Mouse (Mus musculus): ENCODE measurements around the gene Pole. TPM values are rescaled to one million over a fixed set of nuclear protein-coding genes. Genes with fewer than 3 reads are reported as not detected.
A peak's percentile ranks its signal among the peaks of the same experiment; 100 is the strongest.

Gene Pole
- polyA plus RNA-seq, 1 experiment, result 1.6 TPM

GRCm38 (mm10) chr5:110386371-110387330 lies 100.5 kb downstream of the Pole start:
- Histone ChIP-seq H3K4me3 (replicated peaks; ENCODE audit: insufficient read depth, low read depth, low read length) (peak overlapping the region; percentile 67), H3K27ac (ENCODE audit: insufficient read depth, low read length) (peak overlapping the region; percentile 41; the same call in 1 of the 2 replicates), H3K27me3 (ENCODE audit: control insufficient read depth, insufficient read depth, low read length) (no peaks in the 10 kb centered on the region), H3K4me1 (ENCODE audit: control insufficient read depth, insufficient read depth, low read length) (peaks cover 46% of the 10 kb centered on the region)
- WGBS, result 9% methylated on average over 90 of the region's 90 CpGs
- peak; percentile 75 to 79 for DNase-seq
- peak; percentile 46; the same call in 1 of the 2 replicates for TF ChIP-seq POLR2A (IDR thresholded peaks at IDR 0.05; ENCODE audit: borderline replicate concordance, insufficient read depth, low read length)
- TF ChIP-seq CTCF (IDR thresholded peaks at IDR 0.05; ENCODE audit: borderline replicate concordance, insufficient read depth, low read depth, low read length), result no peak

Other genes starting within 250 kb of the Pole start
- 1.6 and 2.1 TPM in 2 replicates for gene Gm17655, start 213.8 kb upstream of the Pole start, polyA plus RNA-seq (2012; rRNA removed)
- 0.78 and 0.79 TPM in 2 replicates for gene Gm35315, start 191.9 kb upstream of the Pole start, polyA plus RNA-seq (2012; rRNA removed)
- gene Plcxd1, start 186.3 kb upstream of the Pole start, polyA plus RNA-seq (2012; rRNA removed), result 7.2 and 7.8 TPM in 2 replicates
- 145 and 152 TPM in 2 replicates for gene Gtpbp6, start 178.1 kb upstream of the Pole start, polyA plus RNA-seq (2012; rRNA removed)
- 7.0 and 7.5 TPM in 2 replicates for gene Zfp605, start 176.2 kb upstream of the Pole start, polyA plus RNA-seq (2012; rRNA removed)
- gene Chfr, start 150.5 kb upstream of the Pole start, polyA plus RNA-seq (2012; rRNA removed), result 100 and 105 TPM in 2 replicates
- 21.7 and 22.5 TPM in 2 replicates for gene Golga3, start 109.6 kb upstream of the Pole start, polyA plus RNA-seq (2012; rRNA removed)
- gene Ankle2, start 55.3 kb upstream of the Pole start, polyA plus RNA-seq (2012; rRNA removed), result 22.8 and 23.5 TPM in 2 replicates
- 39.7 and 41.6 TPM in 2 replicates for gene Pgam5, start 16.4 kb upstream of the Pole start, polyA plus RNA-seq (2012; rRNA removed)
- gene Pxmp2, start 120 bp upstream of the Pole start, polyA plus RNA-seq (2012; rRNA removed), result 9.5 and 9.9 TPM in 2 replicates
- gene P2rx2, start 56.9 kb downstream of the Pole start, polyA plus RNA-seq (2012; rRNA removed), result 0.26 and 0.32 TPM in 2 replicates
- not detected in 2 replicates for gene Lrcol1, start 58.4 kb downstream of the Pole start, polyA plus RNA-seq (2012; rRNA removed)
- gene Fbrsl1, start 162.2 kb downstream of the Pole start, polyA plus RNA-seq (2012; rRNA removed), result 65.4 and 72.7 TPM in 2 replicates

Measured in cerebellum, adult 2 months (tissue).